Mouse (Mus musculus) fat pad, adult 2 months (tissue): ENCODE measurements at regions not wholly inside any gene's neighbourhood (a gene's known extent, or its start where the extent isn't known, plus 50 kb on each side); places are given as distances from the start of the nearest gene placed in this dataset.

Source experiments
- DNase-seq: peaks from one replicate; pipeline ENCODE4 v3.0.0-alpha.2; 2011; ENCODE audit warnings: low read depth, low spot score; ENCODE audit errors: extremely low read depth

GRCm38 (mm10) chr1:136779384-136779783, 154.7 kb downstream of the Zfp281 start:
- no peak for DNase-seq

DNA sequence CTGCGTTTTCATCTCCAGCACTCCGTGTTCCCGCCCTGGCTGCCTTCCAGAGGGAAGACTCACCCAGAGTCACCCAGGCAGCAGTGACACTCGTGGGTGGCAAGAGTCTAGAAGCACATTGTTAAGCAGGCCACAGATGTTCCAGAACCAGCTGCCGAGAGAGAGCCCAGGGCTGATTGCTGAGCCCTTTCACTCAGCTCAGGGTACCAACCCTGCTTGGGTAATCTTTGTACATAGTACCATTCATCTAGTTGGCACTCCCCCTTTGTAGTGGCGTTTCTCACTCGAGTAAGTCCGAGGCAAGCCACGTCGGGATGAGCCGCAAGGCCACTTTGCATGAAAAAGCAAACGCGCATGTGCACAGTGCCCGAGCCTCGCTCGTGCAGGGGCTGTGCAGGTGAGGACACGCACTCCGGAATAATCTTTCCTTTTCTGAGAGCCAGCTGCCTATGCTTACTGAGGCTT, 156.9 kb downstream of the Zfp281 start:
- DNase-seq = no peak

DNA sequence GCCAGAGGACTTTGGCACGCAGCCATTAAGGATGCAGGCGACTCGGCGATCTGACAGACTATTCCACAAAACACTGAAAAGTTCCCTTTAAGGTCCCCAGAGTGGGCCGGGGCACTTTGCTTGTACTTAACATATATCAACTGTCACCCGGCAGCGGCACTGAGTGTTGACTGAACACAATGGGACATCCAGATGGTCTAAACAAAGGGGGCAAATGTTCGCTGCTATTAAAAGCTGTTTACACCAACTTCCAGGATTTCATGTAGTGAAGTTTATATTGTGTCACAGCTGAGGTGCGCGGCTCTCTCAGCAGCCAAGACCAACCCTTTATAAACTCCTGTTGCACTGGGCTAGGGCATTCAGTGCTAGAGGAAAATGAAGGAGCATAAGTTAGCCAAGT, 157.6 kb downstream of the Zfp281 start:
- no peak for DNase-seq

DNA sequence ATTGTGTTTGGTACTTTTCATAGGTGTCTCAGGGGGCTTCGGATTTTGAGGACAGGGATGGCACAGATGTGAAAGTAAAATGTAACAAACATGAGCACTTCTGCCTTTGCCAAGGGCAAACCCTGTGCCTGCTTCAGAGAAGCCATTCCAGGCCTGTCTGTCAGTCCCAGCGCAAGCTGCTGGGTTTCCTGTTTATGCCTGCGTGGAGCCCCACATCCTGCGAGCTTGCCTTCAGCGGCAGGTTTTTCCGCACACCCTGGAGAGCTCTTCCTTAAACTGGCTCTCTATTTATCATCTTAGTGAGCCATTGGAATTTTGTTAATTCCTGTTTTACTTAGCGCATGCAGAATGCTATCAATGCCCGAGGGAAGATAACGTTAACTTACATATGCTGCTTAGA, 159.5 kb downstream of the Zfp281 start:
- DNase-seq = no peak

- DNase-seq = no peak
Observed at GRCm38 (mm10) chr1:136788979-136789513, 164.3 kb downstream of the Zfp281 start.

DNA sequence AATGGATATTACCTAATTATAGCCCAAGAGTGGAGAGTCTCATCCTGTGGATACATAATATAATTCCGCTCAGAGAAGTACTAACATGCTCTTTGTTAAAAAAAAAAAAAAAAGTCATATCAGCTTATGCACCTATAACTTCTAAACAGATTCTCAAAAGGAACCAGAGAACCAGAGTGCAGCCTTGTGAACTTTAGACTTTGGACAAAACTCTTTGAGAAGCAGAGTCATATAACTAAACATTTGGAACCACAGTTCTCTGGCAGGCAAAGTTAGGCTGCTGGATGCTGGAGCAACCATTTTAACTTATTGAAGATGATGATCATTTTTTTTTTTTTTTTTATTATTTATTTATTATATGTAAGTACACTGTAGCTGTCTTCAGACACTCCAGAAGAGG, 166.9 kb downstream of the Zfp281 start:
- no peak for DNase-seq
